Mouse (Mus musculus) midbrain, postnatal 0 days (tissue): ENCODE measurements at regions not wholly inside any gene's neighbourhood (a gene's known extent, or its start where the extent isn't known, plus 50 kb on each side); places are given as distances from the start of the nearest gene placed in this dataset.

Source experiments
- ATAC-seq: fragments of 200-750 bp; cut with Nextera tagmentation; 2 replicates; pipeline ENCODE4 v1.8.0; 2017; ENCODE audit warnings: moderate number of reproducible peaks, mild to moderate bottlenecking, moderate TSS enrichment, moderate library complexity; ENCODE audit not compliant: low FRiP score
- DNase-seq: peaks from one replicate; pipeline ENCODE4 v3.0.0-alpha.2; 2015; ENCODE audit warnings: low spot score
- H3K27ac ChIP-seq: fragments of 300-500 bp; sonication (generic); 2 replicates; pipeline ENCODE4 v1.5.1; 2014; ENCODE audit warnings: low read depth, mild to moderate bottlenecking, low read length, mixed read lengths
- H3K27me3 ChIP-seq: fragments of 300-500 bp; sonication (generic); 2 replicates; pipeline ENCODE4 v1.6.1; 2014; ENCODE audit warnings: low read length, control low read depth, mixed read lengths; ENCODE audit not compliant: insufficient read depth
- H3K36me3 ChIP-seq: fragments of 300-500 bp; sonication (generic); 2 replicates; pipeline ENCODE4 v1.6.1; 2014; ENCODE audit warnings: low read length, control low read depth, mixed read lengths; ENCODE audit not compliant: insufficient read depth
- H3K4me1 ChIP-seq: fragments of 300-500 bp; sonication (generic); 2 replicates; pipeline ENCODE4 v1.6.1; 2014; ENCODE audit warnings: mild to moderate bottlenecking, control low read depth, antibody characterized with exemption, low read length, mixed read lengths; ENCODE audit not compliant: insufficient read depth
- H3K4me2 ChIP-seq: fragments of 300-500 bp; sonication (generic); 2 replicates; pipeline ENCODE4 v1.6.1; 2014; ENCODE audit warnings: low read depth, mild to moderate bottlenecking, low read length, mixed read lengths; ENCODE audit not compliant: poor library complexity, severe bottlenecking
- H3K4me3 ChIP-seq: fragments of 300-500 bp; sonication (generic); 2 replicates; pipeline ENCODE4 v1.5.1; 2014; ENCODE audit warnings: low read depth, mild to moderate bottlenecking, low read length, moderate library complexity
- H3K9ac ChIP-seq: fragments of 300-500 bp; sonication (generic); replicated peaks from 2 replicates; pipeline ENCODE4 v1.6.1; 2014; ENCODE audit warnings: mild to moderate bottlenecking, low read length, moderate library complexity, mixed read lengths; ENCODE audit not compliant: poor library complexity, severe bottlenecking
- H3K9me3 ChIP-seq: fragments of 300-500 bp; sonication (generic); 2 replicates; pipeline ENCODE4 v1.6.1; 2016; ENCODE audit warnings: low read length, control low read depth
- CTCF ChIP-seq: IDR thresholded peaks from 2 replicates; pipeline ENCODE4 v1.5.1; 2016; ENCODE audit warnings: antibody characterized with exemption, mild to moderate bottlenecking
- WGBS: fragments of 180-500 bp; shearing (Covaris S2); extraction: QIAGEN DNeasy Blood & Tissue Kit; methylation state at CpG from one replicate; pipeline ENCODE4 v1.1.7; 2014; 5-methylcytosine and 5-hydroxymethylcytosine counted together

GRCm38 (mm10) chr17:87519454-87519853, 72.7 kb upstream of the Calm2 start:
- H3K27ac ChIP-seq: no peak overlapping the region
- peaks cover 12% of the 10 kb centered on the region for H3K4me1 ChIP-seq
- H3K9me3 ChIP-seq: no peaks in the 10 kb centered on the region
- no peaks in the 10 kb centered on the region for H3K36me3 ChIP-seq
- no peak for DNase-seq
- no peak for TF ChIP-seq CTCF
- WGBS: 92% methylated on average over 9 of the region's 9 CpGs
- no peak overlapping the region for H3K4me3 ChIP-seq
- ATAC-seq: no peak
- no peaks in the 10 kb centered on the region for H3K27me3 ChIP-seq
- no peak overlapping the region for H3K9ac ChIP-seq
- no peak overlapping the region for H3K4me2 ChIP-seq

DNA sequence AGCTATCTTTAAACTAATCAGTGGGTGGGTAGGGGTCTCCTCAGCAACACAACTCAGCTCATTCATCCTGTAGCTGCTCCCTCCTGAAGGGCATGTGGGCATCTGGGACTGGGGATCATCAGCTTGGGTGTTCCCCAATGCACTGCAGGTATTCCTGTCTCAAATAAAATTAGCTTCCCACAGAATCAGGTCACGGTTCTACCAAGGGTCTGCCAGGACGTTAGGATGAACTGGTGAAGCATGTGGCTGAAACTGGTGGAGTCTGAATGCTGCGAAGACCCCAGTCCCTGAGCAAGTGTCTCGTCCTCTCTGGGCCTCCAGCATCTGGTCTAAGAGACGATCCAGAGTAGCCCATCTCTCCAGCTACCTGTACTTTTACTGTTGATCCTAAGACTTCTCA, 74.1 kb upstream of the Calm2 start:
- H3K27ac ChIP-seq: no peak overlapping the region
- 88% methylated on average over 5 of the region's 5 CpGs for WGBS
- TF ChIP-seq CTCF: no peak
- H3K27me3 ChIP-seq: no peaks in the 10 kb centered on the region
- H3K4me1 ChIP-seq: peaks cover 12% of the 10 kb centered on the region
- H3K4me2 ChIP-seq: no peak overlapping the region
- DNase-seq (no peak), ATAC-seq (no peak)
- H3K4me3 ChIP-seq: no peak overlapping the region
- H3K9ac ChIP-seq: no peak overlapping the region
- no peaks in the 10 kb centered on the region for H3K9me3 ChIP-seq
- no peaks in the 10 kb centered on the region for H3K36me3 ChIP-seq

DNA sequence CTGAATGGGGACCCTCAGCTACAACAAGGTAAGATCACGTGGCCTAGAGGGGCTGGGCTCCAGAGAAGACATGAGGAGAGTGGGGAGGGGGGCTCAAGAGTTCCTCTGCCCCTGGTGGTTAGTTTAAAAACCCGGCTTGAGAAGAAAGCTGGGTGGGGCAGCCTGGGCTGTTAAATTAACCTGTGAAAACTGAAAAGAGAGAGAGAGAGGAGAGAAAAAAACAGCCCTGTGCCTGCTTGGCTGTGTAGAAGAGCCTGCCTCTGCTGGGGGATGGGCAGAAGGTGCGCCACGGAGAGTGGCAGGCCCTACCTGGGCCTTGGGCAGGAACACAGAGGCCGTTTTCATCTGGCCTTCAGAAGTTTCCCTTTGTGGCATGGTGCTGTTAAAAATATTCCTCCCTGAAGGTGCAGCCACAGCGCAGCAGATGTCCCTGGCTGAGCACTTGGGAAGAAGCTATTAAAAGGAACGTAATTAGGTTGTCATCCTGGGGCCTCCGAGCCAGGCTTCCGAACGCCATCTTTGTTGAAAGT, 75.0 kb upstream of the Calm2 start:
- peaks cover 12% of the 10 kb centered on the region for H3K4me1 ChIP-seq
- DNase-seq (peak; percentile 38), ATAC-seq (peak; percentile 54)
- H3K27me3 ChIP-seq: no peaks in the 10 kb centered on the region
- H3K36me3 ChIP-seq: no peaks in the 10 kb centered on the region
- WGBS: 25% methylated on average over 10 of the region's 10 CpGs
- peak; percentile 22; the same call in 1 of the 2 replicates for TF ChIP-seq CTCF
- H3K4me2 ChIP-seq: no peak overlapping the region
- H3K4me3 ChIP-seq: no peak overlapping the region
- no peaks in the 10 kb centered on the region for H3K9me3 ChIP-seq
- H3K27ac ChIP-seq: peak overlapping the region; percentile 48; the same call in 1 of the 2 replicates
- H3K9ac ChIP-seq: no peak overlapping the region

- WGBS: 12% methylated on average over 8 of the region's 8 CpGs
- H3K4me1 ChIP-seq: peaks cover 12% of the 10 kb centered on the region
- DNase-seq (peak; percentile 43), ATAC-seq (peak; percentile 50; the same call in 1 of the 2 replicates)
- no peaks in the 10 kb centered on the region for H3K36me3 ChIP-seq
- H3K9me3 ChIP-seq: no peaks in the 10 kb centered on the region
- H3K4me2 ChIP-seq: no peak overlapping the region
- TF ChIP-seq CTCF: peak; percentile 19; the same call in 1 of the 2 replicates
- H3K9ac ChIP-seq: no peak overlapping the region
- H3K27ac ChIP-seq: peak overlapping the region; percentile 48
- no peaks in the 10 kb centered on the region for H3K27me3 ChIP-seq
- H3K4me3 ChIP-seq: no peak overlapping the region
Observed at GRCm38 (mm10) chr17:87522500-87523091, 75.9 kb upstream of the Calm2 start.

GRCm38 (mm10) chr17:87523643-87524042, 76.9 kb upstream of the Calm2 start:
- ATAC-seq: no peak
- H3K4me1 ChIP-seq: peaks cover 12% of the 10 kb centered on the region
- no peak overlapping the region for H3K27ac ChIP-seq
- no peak overlapping the region for H3K4me3 ChIP-seq
- no peak overlapping the region for H3K4me2 ChIP-seq
- no peak for DNase-seq
- no peak overlapping the region for H3K9ac ChIP-seq
- H3K36me3 ChIP-seq: no peaks in the 10 kb centered on the region
- TF ChIP-seq CTCF: no peak
- 47% methylated on average over 8 of the region's 10 CpGs for WGBS
- no peaks in the 10 kb centered on the region for H3K27me3 ChIP-seq
- H3K9me3 ChIP-seq: no peaks in the 10 kb centered on the region

DNA sequence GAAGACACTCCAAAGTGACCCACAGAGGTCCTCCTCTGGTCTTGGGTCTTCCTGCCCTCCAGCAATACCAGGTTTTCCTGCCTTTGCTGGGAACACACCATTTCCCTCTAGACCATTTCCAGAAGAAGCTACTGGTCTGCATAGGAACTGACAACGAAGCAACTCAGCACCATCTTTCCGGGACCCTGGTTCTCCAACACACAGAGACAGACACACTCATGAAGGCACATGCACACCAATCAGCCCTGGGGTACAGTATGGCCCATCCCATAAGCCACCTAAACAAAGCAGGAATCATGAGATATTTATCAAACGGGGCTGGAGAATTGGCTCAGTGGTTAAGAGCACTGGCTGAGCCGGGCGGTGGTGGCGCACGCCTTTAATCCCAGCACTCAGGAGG, 80.4 kb upstream of the Calm2 start:
- no peak for ATAC-seq
- no peak for DNase-seq
- no peaks in the 10 kb centered on the region for H3K27me3 ChIP-seq
- H3K9ac ChIP-seq: no peak overlapping the region
- H3K4me3 ChIP-seq: no peak overlapping the region
- no peaks in the 10 kb centered on the region for H3K9me3 ChIP-seq
- H3K4me1 ChIP-seq: peaks cover 18% of the 10 kb centered on the region
- no peaks in the 10 kb centered on the region for H3K36me3 ChIP-seq
- 95% methylated on average over 7 of the region's 7 CpGs for WGBS
- no peak for TF ChIP-seq CTCF
- no peak overlapping the region for H3K4me2 ChIP-seq
- no peak overlapping the region for H3K27ac ChIP-seq
